Mouse (Mus musculus): Measurements from ENCODE around the gene Sgms2. TPM values are rescaled to one million over a fixed set of nuclear protein-coding genes. Genes with fewer than 3 reads are reported as not detected.

The Sgms2 gene
- polyA plus RNA-seq, 1 experiment = 4.2 TPM

DNA sequence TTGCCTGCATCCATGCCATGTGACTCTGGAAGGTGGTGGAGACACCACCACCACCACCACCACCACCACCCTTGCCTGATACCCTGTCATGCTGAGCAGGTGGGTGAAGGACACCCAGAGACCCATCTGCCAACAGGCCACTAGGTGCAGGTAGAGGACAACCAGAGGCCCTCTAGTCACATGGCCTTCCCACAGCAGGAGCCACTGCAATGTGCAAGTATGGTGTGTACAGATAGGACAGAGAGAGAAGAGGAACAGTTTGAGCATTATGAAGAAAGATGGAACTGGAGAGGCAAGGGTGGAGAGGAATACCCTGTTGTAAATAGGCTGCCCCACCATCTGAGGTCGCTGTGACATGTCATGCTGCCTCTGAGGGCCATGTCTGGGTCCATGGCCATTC lies 3.9 kb upstream of the Sgms2 start:
- no peak overlapping the region for H3K4me2 ChIP-seq (ENCODE audit: low read depth)
- TF ChIP-seq POLR2AphosphoS2 (IDR thresholded peaks at IDR 0.05; ENCODE audit: insufficient read length, low read depth) (no peak), TCF3 (IDR thresholded peaks at IDR 0.05; ENCODE audit: insufficient read length, low read depth) (no peak), USF1 (IDR thresholded peaks at IDR 0.05; ENCODE audit: low read depth) (no peak), E2F4 (IDR thresholded peaks at IDR 0.05; ENCODE audit: insufficient read depth) (no peak), MYOD1 (IDR thresholded peaks at IDR 0.05; ENCODE audit: control insufficient read depth in 1 of 3, insufficient read length in 2 of 3, low read depth in 2 of 3) (no peak), CEBPB (IDR thresholded peaks at IDR 0.05; ENCODE audit: insufficient read depth, poor library complexity, severe bottlenecking) (no peak), SRF (IDR thresholded peaks at IDR 0.05; ENCODE audit: control insufficient read depth, insufficient read length, low read depth) (no peak), MAX (IDR thresholded peaks at IDR 0.05; ENCODE audit: low read depth) (no peak), TCF12 (IDR thresholded peaks at IDR 0.05; ENCODE audit: insufficient read depth, poor library complexity, severe bottlenecking) (no peak), POLR2A (IDR thresholded peaks at IDR 0.05; ENCODE audit: insufficient read length, low read depth) (no peak), MYOG (IDR thresholded peaks at IDR 0.05; ENCODE audit: control insufficient read depth in 1 of 3, insufficient read depth in 1 of 3, insufficient read length in 2 of 3, low read depth in 2 of 3) (no peak)
- H3K79me2 ChIP-seq (ENCODE audit: control insufficient read depth, insufficient read depth) = no peaks in the 10 kb centered on the region
- H3K36me3 ChIP-seq (ENCODE audit: control insufficient read depth, insufficient read depth) = no peaks in the 10 kb centered on the region
- H3ac ChIP-seq (ENCODE audit: control insufficient read depth, insufficient read length) = no peak overlapping the region
- no peaks in the 10 kb centered on the region for H3K27me3 ChIP-seq (ENCODE audit: control insufficient read depth, insufficient read depth, insufficient read length)
- H3K4me3 ChIP-seq = no peak overlapping the region

DNA sequence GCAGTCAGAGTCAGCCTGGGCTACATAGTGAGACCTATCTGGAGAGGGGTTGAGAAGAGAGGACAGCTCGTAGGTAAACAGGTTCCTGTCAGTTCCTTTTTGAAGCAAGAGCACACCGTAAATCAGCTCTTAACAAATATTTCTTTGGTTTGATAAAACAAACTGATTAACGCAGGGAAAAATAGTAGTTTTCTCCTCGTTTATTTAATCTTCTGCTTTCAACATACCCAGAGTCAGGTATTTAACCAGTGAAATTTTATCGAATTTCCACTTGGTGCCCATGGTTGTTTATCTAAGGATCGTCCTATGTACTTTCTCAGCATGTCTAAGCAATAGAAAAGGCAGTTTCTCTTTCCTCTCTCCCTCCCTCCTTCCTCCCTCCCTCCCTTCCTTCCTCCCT lies 2.0 kb upstream of the Sgms2 start:
- TF ChIP-seq POLR2A (IDR thresholded peaks at IDR 0.05; ENCODE audit: insufficient read length, low read depth) (no peak), MYOD1 (IDR thresholded peaks at IDR 0.05; ENCODE audit: control insufficient read depth in 1 of 3, insufficient read length in 2 of 3, low read depth in 2 of 3) (no peak), MYOG (IDR thresholded peaks at IDR 0.05; ENCODE audit: control insufficient read depth in 1 of 3, insufficient read depth in 1 of 3, insufficient read length in 2 of 3, low read depth in 2 of 3) (no peak), REST (IDR thresholded peaks at IDR 0.05; ENCODE audit: insufficient read depth, insufficient read length) (no peak)
- peak overlapping the region; percentile 24 for H3K4me2 ChIP-seq (ENCODE audit: low read depth)

DNA sequence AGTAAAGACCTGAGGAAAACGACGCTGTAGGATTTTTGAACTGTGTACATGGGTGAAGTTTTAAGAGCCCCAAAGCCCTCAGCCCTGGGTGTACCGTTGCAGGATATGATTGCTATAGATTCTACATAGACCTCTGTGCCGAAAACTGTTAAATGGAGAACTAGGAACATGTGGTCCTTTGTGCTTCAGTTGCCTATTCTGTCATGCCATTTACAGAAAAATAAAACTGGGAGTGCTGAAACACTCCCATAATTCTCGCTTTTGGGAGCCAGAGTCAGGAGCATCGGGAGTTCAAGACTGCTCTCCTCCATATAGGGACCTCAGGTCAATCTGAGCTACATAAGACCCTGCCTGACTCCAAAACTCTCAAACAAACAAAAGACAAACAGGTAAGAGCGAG lies 769 bp upstream of the Sgms2 start:
- Histone ChIP-seq H3K4me3 (no peak overlapping the region), H3K4me2 (ENCODE audit: low read depth) (no peak overlapping the region), H3K36me3 (ENCODE audit: control insufficient read depth, insufficient read depth) (no peaks in the 10 kb centered on the region), H3ac (ENCODE audit: control insufficient read depth, insufficient read length) (no peak overlapping the region), H3K79me2 (ENCODE audit: control insufficient read depth, insufficient read depth) (no peaks in the 10 kb centered on the region), H3K27me3 (ENCODE audit: control insufficient read depth, insufficient read depth, insufficient read length) (no peaks in the 10 kb centered on the region)
- TF ChIP-seq USF1 (IDR thresholded peaks at IDR 0.05; ENCODE audit: low read depth) (no peak), POLR2A (IDR thresholded peaks at IDR 0.05; ENCODE audit: insufficient read length, low read depth) (no peak), TCF12 (IDR thresholded peaks at IDR 0.05; ENCODE audit: insufficient read depth, poor library complexity, severe bottlenecking) (no peak), MYOG (IDR thresholded peaks at IDR 0.05; ENCODE audit: control insufficient read depth in 1 of 3, insufficient read depth in 1 of 3, insufficient read length in 2 of 3, low read depth in 2 of 3) (no peak), TCF3 (IDR thresholded peaks at IDR 0.05; ENCODE audit: insufficient read length, low read depth) (no peak), REST (IDR thresholded peaks at IDR 0.05; ENCODE audit: insufficient read depth, insufficient read length) (no peak), CEBPB (IDR thresholded peaks at IDR 0.05; ENCODE audit: insufficient read depth, poor library complexity, severe bottlenecking) (no peak), MYOD1 (IDR thresholded peaks at IDR 0.05; ENCODE audit: control insufficient read depth in 1 of 3, insufficient read length in 2 of 3, low read depth in 2 of 3) (no peak), SRF (IDR thresholded peaks at IDR 0.05; ENCODE audit: control insufficient read depth, insufficient read length, low read depth) (no peak), POLR2AphosphoS2 (IDR thresholded peaks at IDR 0.05; ENCODE audit: insufficient read length, low read depth) (no peak), E2F4 (IDR thresholded peaks at IDR 0.05; ENCODE audit: insufficient read depth) (no peak), MAX (IDR thresholded peaks at IDR 0.05; ENCODE audit: low read depth) (no peak)

More for the DNA sequence above, 2.0 kb upstream of the Sgms2 start:
- Histone ChIP-seq H3K4me3 (no peak overlapping the region), H3ac (ENCODE audit: control insufficient read depth, insufficient read length) (no peak overlapping the region), H3K27me3 (ENCODE audit: control insufficient read depth, insufficient read depth, insufficient read length) (no peaks in the 10 kb centered on the region), H3K79me2 (ENCODE audit: control insufficient read depth, insufficient read depth) (no peaks in the 10 kb centered on the region), H3K36me3 (ENCODE audit: control insufficient read depth, insufficient read depth) (no peaks in the 10 kb centered on the region)

DNA sequence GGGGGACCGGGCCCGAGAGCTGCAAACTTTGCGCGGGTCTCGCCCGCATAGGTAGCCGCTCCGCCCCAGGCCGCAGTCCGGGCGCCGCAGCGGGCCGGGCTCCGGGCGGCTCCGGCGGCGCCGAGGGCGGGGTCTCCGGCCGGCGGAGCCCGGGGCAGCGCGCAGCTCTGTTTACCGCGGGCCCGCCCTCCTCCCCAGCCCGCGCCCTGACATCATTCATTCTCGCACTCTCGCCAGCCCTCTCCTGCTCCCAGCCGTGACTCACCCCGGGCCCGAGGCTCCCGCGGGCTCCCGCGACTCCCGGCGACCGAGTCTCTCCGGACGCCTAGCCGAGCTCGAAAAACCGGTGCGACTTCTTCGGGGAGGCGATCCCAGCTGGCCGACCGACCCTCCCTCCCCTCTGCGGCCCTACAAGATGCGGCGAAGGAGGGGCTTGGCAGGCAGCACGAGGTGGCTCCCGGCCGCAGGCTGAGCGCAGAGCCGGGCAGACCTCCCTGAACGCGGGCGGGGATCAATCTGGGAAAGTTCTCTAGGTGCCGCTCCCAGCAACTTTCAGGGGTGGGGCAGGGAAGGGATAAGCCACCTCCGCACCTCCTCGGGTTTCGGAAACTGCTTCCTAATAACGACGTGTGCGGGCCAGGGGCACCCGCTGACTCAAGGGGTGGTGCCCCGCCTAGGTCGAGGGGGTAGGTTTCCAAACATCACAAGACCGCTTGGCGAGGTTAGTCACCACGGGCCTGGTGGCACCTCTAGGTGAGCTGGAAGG lies 885 bp downstream of the Sgms2 start:
- peak overlapping the region; percentile 66 for H3ac ChIP-seq (ENCODE audit: control insufficient read depth, insufficient read length)
- no peaks in the 10 kb centered on the region for H3K79me2 ChIP-seq (ENCODE audit: control insufficient read depth, insufficient read depth)
- H3K36me3 ChIP-seq (ENCODE audit: control insufficient read depth, insufficient read depth) = no peaks in the 10 kb centered on the region
- H3K4me3 ChIP-seq = peak overlapping the region; percentile 47
- TF ChIP-seq SRF (IDR thresholded peaks at IDR 0.05; ENCODE audit: control insufficient read depth, insufficient read length, low read depth) = no peak
- no peak for TF ChIP-seq TCF3 (IDR thresholded peaks at IDR 0.05; ENCODE audit: insufficient read length, low read depth)
- peak; percentile 25 for TF ChIP-seq POLR2AphosphoS2 (IDR thresholded peaks at IDR 0.05; ENCODE audit: insufficient read length, low read depth)
- no peak for TF ChIP-seq CEBPB (IDR thresholded peaks at IDR 0.05; ENCODE audit: insufficient read depth, poor library complexity, severe bottlenecking)
- peak; percentile 51 for TF ChIP-seq POLR2A (IDR thresholded peaks at IDR 0.05; ENCODE audit: insufficient read length, low read depth)
- TF ChIP-seq E2F4 (IDR thresholded peaks at IDR 0.05; ENCODE audit: insufficient read depth) = no peak
- peak overlapping the region; percentile 76 for H3K4me2 ChIP-seq (ENCODE audit: low read depth)
- no peaks in the 10 kb centered on the region for H3K27me3 ChIP-seq (ENCODE audit: control insufficient read depth, insufficient read depth, insufficient read length)

DNA sequence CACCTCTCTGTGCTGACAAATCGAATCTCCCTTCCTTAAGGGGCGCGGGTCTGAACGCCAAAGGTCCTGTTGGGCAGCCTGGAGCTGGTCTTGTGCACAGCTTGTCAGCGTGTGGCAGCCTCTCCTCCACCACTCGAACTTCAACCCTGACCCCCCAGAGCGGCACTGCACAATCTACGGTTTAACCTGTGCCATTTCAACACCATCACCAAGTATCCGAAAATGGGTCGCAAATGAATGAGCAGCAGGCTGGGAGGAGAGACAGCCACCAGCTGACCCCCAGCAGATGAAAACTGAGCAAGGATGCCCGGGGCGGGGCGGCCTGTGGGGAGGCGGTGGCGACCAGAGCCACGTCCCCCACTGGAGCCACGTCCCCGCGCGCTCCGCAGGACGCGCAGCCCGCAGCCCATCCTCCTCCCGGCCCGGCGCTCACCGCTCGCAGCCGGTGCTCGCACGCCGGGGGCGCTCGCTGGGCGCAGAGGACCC lies 1.5 kb downstream of the Sgms2 start:
- peak overlapping the region; percentile 47 for H3K4me3 ChIP-seq
- H3K36me3 ChIP-seq (ENCODE audit: control insufficient read depth, insufficient read depth) = no peaks in the 10 kb centered on the region
- peak overlapping the region; percentile 66 for H3ac ChIP-seq (ENCODE audit: control insufficient read depth, insufficient read length)
- H3K79me2 ChIP-seq (ENCODE audit: control insufficient read depth, insufficient read depth) = peaks cover 4% of the 10 kb centered on the region
- TF ChIP-seq REST (IDR thresholded peaks at IDR 0.05; ENCODE audit: insufficient read depth, insufficient read length) = no peak
- TF ChIP-seq POLR2AphosphoS2 (IDR thresholded peaks at IDR 0.05; ENCODE audit: insufficient read length, low read depth) = no peak
- TF ChIP-seq USF1 (IDR thresholded peaks at IDR 0.05; ENCODE audit: low read depth) = no peak
- TF ChIP-seq MYOD1 (IDR thresholded peaks at IDR 0.05; ENCODE audit: control insufficient read depth in 1 of 3, insufficient read length in 2 of 3, low read depth in 2 of 3) = no peak
- no peak for TF ChIP-seq TCF12 (IDR thresholded peaks at IDR 0.05; ENCODE audit: insufficient read depth, poor library complexity, severe bottlenecking)
- no peak for TF ChIP-seq CEBPB (IDR thresholded peaks at IDR 0.05; ENCODE audit: insufficient read depth, poor library complexity, severe bottlenecking)
- TF ChIP-seq TCF3 (IDR thresholded peaks at IDR 0.05; ENCODE audit: insufficient read length, low read depth) = no peak
- no peak for TF ChIP-seq MAX (IDR thresholded peaks at IDR 0.05; ENCODE audit: low read depth)
- no peak for TF ChIP-seq MYOG (IDR thresholded peaks at IDR 0.05; ENCODE audit: control insufficient read depth in 1 of 3, insufficient read depth in 1 of 3, insufficient read length in 2 of 3, low read depth in 2 of 3)
- H3K4me2 ChIP-seq (ENCODE audit: low read depth) = peak overlapping the region; percentile 76
- no peaks in the 10 kb centered on the region for H3K27me3 ChIP-seq (ENCODE audit: control insufficient read depth, insufficient read depth, insufficient read length)
